Mouse (Mus musculus) macrophage (primary cell): ENCODE measurements around the gene Sag. TPM values are rescaled to one million over a fixed set of nuclear protein-coding genes. Genes with fewer than 3 reads are reported as not detected.

Experiments used
- H3K27ac ChIP-seq: fragments of 350-480 bp; formaldehyde crosslinking; 2 replicates; pipeline ENCODE4 v1.9.0; 2021
- H3K36me3 ChIP-seq: fragments of 350-480 bp; formaldehyde crosslinking; 2 replicates; pipeline ENCODE4 v1.9.0; 2021; ENCODE audit errors: inconsistent target
- H3K4me3 ChIP-seq: fragments of 350-480 bp; formaldehyde crosslinking; 2 replicates; pipeline ENCODE4 v1.9.0; 2021; ENCODE audit errors: inconsistent target
- H3K79me2 ChIP-seq: fragments of 350-480 bp; formaldehyde crosslinking; 2 replicates; pipeline ENCODE4 v1.9.0; 2021; ENCODE audit errors: inconsistent target
- WGBS: methylation state at CpG from one replicate; pipeline ENCODE4 v1.1.7; 2026; ENCODE audit warnings: inconsistent platforms; ENCODE audit not compliant: missing documents; 5-methylcytosine and 5-hydroxymethylcytosine counted together
- polyA plus RNA-seq: library from polyadenylated mRNA; stranded (reverse); fragments of 250-400 nt; gene quantifications from 3 replicates; pipeline ENCODE4 v1.2.4, GENCODE M21; 2018; ENCODE audit warnings: inconsistent platforms
- total RNA-seq, 78 experiments: library from RNA; depleted of rRNA; stranded (reverse); fragments of 250-400 nt; gene quantifications; 1 replicate in 9 of 78; 2 replicates in 24 of 78; 3 replicates in 43 of 78; 4 replicates in 2 of 78; pipeline ENCODE4 v1.2.4; 2018; ENCODE audit warnings: inconsistent platforms in 56 of 78

The Sag gene
- 10 to 100 TPM in 16 of 26 experiments, 1 to 10 TPM in 9, under 1 TPM in 1; 0.96 to 24.1 (median 11.8) TPM for total RNA-seq (2018; cell fraction: chromatin; rRNA removed)
- total RNA-seq (2018; cell fraction: cytosol; rRNA removed) = under 1 TPM; 0.11 to 0.80 (median 0.37) TPM
- 10 to 100 TPM in 1 of 26 experiments, 1 to 10 TPM in 24, under 1 TPM in 1; 0.35 to 12.0 (median 4.4) TPM for total RNA-seq (2018; cell fraction: nucleus; rRNA removed)
- 0.50 to 0.83 TPM (median 0.62 TPM) in 3 replicates for polyA plus RNA-seq

GRCm38 (mm10) chr1:87803576-87803975, at the start of gene Sag:
Gene Sag (plus strand): TSS chr1:87803680.
- H3K4me3 ChIP-seq = no peak within 1 kb of the TSS
- 96% methylated on average over 6 of the region's 6 CpGs for WGBS
- no peaks in the 10 kb centered on the region for H3K79me2 ChIP-seq
- peak within 1 kb of the TSS; percentile 51 for H3K27ac ChIP-seq
- H3K36me3 ChIP-seq = no peaks in the 10 kb centered on the region

- Histone ChIP-seq H3K36me3 (peaks cover 15% of the 10 kb centered on the region), H3K4me3 (peak within 1 kb of the TSS; percentile 77), H3K27ac (peak within 1 kb of the TSS; percentile 66), H3K79me2 (peaks cover 47% of the 10 kb centered on the region)
- WGBS = under 1% methylated on average over 70 of the region's 79 CpGs
These were observed 47.6 kb upstream of the Sag start, which contains the start of gene Atg16l1 for GRCm38 (mm10) chr1:87755641-87756470. Gene Atg16l1 (plus strand): TSS chr1:87755870.

- H3K27ac ChIP-seq = no peak overlapping the region
- no peak overlapping the region for H3K4me3 ChIP-seq
- H3K79me2 ChIP-seq = peaks cover 42% of the 10 kb centered on the region
- 89% methylated on average over 3 of the region's 3 CpGs for WGBS
- H3K36me3 ChIP-seq = peaks cover 77% of the 10 kb centered on the region
These were observed 39.7 kb upstream of the Sag start for GRCm38 (mm10) chr1:87763821-87764220.

GRCm38 (mm10) chr1:87765741-87766140, 37.7 kb upstream of the Sag start:
- Histone ChIP-seq H3K79me2 (peaks cover 23% of the 10 kb centered on the region; the same call in 1 of the 2 replicates), H3K27ac (no peak overlapping the region), H3K36me3 (peaks cover 82% of the 10 kb centered on the region), H3K4me3 (no peak overlapping the region)
- 13% methylated on average over 2 of the region's 2 CpGs for WGBS

- Histone ChIP-seq H3K79me2 (peaks cover 19% of the 10 kb centered on the region; the same call in 1 of the 2 replicates), H3K27ac (no peak overlapping the region), H3K4me3 (no peak overlapping the region), H3K36me3 (peaks cover 82% of the 10 kb centered on the region)
- WGBS = 95% methylated on average over 3 of the region's 3 CpGs
These were observed 37.2 kb upstream of the Sag start for GRCm38 (mm10) chr1:87766233-87766632.

- WGBS = 100% methylated on average over 1 of the region's 2 CpGs
- peaks cover 92% of the 10 kb centered on the region for H3K36me3 ChIP-seq
- peaks cover 2% of the 10 kb centered on the region; the same call in 1 of the 2 replicates for H3K79me2 ChIP-seq
- H3K27ac ChIP-seq = no peak overlapping the region
- no peak overlapping the region for H3K4me3 ChIP-seq
These were observed 34.2 kb upstream of the Sag start for GRCm38 (mm10) chr1:87769263-87769662.

- H3K79me2 ChIP-seq = no peaks in the 10 kb centered on the region; the same call in 1 of the 2 replicates
- no peak overlapping the region for H3K27ac ChIP-seq
- WGBS = 97% methylated on average over 3 of the region's 3 CpGs
- H3K36me3 ChIP-seq = peaks cover 92% of the 10 kb centered on the region
- no peak overlapping the region for H3K4me3 ChIP-seq
These were observed 33.0 kb upstream of the Sag start for GRCm38 (mm10) chr1:87770486-87770885.

GRCm38 (mm10) chr1:87771724-87772123, 31.8 kb upstream of the Sag start:
- Histone ChIP-seq H3K36me3 (peaks cover 95% of the 10 kb centered on the region), H3K27ac (no peak overlapping the region), H3K79me2 (no peaks in the 10 kb centered on the region; the same call in 1 of the 2 replicates), H3K4me3 (no peak overlapping the region)
- 90% methylated on average over 3 of the region's 3 CpGs for WGBS

GRCm38 (mm10) chr1:87773336-87773735, 30.1 kb upstream of the Sag start:
- peaks cover 95% of the 10 kb centered on the region for H3K36me3 ChIP-seq
- H3K4me3 ChIP-seq = no peak overlapping the region
- H3K27ac ChIP-seq = no peak overlapping the region
- H3K79me2 ChIP-seq = no peaks in the 10 kb centered on the region; the same call in 1 of the 2 replicates
- 90% methylated on average over 2 of the region's 2 CpGs for WGBS

GRCm38 (mm10) chr1:87774845-87775244, 28.6 kb upstream of the Sag start:
- no peak overlapping the region for H3K4me3 ChIP-seq
- 73% methylated on average over 7 of the region's 7 CpGs for WGBS
- no peaks in the 10 kb centered on the region; the same call in 1 of the 2 replicates for H3K79me2 ChIP-seq
- no peak overlapping the region for H3K27ac ChIP-seq
- peaks cover 95% of the 10 kb centered on the region for H3K36me3 ChIP-seq

GRCm38 (mm10) chr1:87779204-87779785, 24.2 kb upstream of the Sag start:
- H3K79me2 ChIP-seq = no peaks in the 10 kb centered on the region
- no peak overlapping the region for H3K4me3 ChIP-seq
- WGBS = 90% methylated on average over 5 of the region's 5 CpGs
- no peak overlapping the region for H3K27ac ChIP-seq
- peaks cover 91% of the 10 kb centered on the region for H3K36me3 ChIP-seq

- Histone ChIP-seq H3K36me3 (peaks cover 78% of the 10 kb centered on the region), H3K4me3 (no peak overlapping the region), H3K27ac (no peak overlapping the region), H3K79me2 (no peaks in the 10 kb centered on the region; the same call in 1 of the 2 replicates)
- WGBS = 91% methylated on average over 7 of the region's 8 CpGs
These were observed 17.8 kb upstream of the Sag start for GRCm38 (mm10) chr1:87785703-87786102.

- 87% methylated on average over 7 of the region's 7 CpGs for WGBS
- Histone ChIP-seq H3K79me2 (no peaks in the 10 kb centered on the region; the same call in 1 of the 2 replicates), H3K27ac (no peak overlapping the region), H3K36me3 (peaks cover 78% of the 10 kb centered on the region), H3K4me3 (no peak overlapping the region)
These were observed 17.2 kb upstream of the Sag start for GRCm38 (mm10) chr1:87786251-87786650.

GRCm38 (mm10) chr1:87789665-87790064, 13.8 kb upstream of the Sag start:
- no peaks in the 10 kb centered on the region; the same call in 1 of the 2 replicates for H3K79me2 ChIP-seq
- no peak overlapping the region for H3K4me3 ChIP-seq
- H3K27ac ChIP-seq = no peak overlapping the region
- peaks cover 61% of the 10 kb centered on the region for H3K36me3 ChIP-seq
- WGBS = 96% methylated on average over 8 of the region's 8 CpGs
